Mouse (Mus musculus) ES-Bruce4 (cell line): Measurements from ENCODE around the gene Slc20a1.

Source experiments
- CTCF ChIP-seq: IDR thresholded peaks from one replicate; pipeline ENCODE4 v1.8.1; 2011; ENCODE audit warnings: low read depth, low read length
- POLR2A ChIP-seq: IDR thresholded peaks from one replicate; pipeline ENCODE4 v1.8.1; 2011; ENCODE audit warnings: low read length; ENCODE audit not compliant: insufficient read depth

DNA sequence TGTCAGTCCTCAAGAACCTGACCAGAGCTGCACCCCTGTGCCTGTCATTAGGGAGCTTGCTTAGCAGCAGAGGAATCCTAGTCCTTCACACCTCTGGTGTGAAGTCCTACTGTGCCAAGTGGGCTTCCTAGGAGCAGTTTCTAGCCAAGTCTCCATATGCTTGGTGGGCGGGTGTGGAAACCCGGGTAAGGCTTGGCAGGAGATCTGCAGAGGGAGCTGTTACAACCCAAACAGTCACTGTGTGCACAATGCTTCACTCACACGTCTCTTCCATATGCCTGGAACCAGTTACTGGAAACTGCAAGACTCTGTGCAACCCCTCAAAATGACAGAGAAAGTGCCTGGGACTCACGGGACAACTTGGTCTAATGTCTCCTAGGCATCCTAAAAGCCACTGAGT is 33.5 kb downstream of the Slc20a1 start:
- TF ChIP-seq CTCF (no peak), POLR2A (no peak)
